Mouse (Mus musculus) CD8-positive naive resting alpha-beta T cell, adult 2 months (primary cell): Measurements from ENCODE around the gene Cav2.

Experiments used
- DNase-seq, 2 experiments: peaks; one replicate each; pipeline ENCODE4 v3.0.0; 2022; ENCODE audit warnings: low read depth in 2 of 2, low spot score in 2 of 2

Gene Cav2

GRCm38 (mm10) chr6:17280939-17281756 is at the start of gene Cav2:
Gene Cav2 (plus strand): TSS chr6:17281185.
- DNase-seq, result peak in 1 of 2 experiments; percentile 1

- DNase-seq, result no peak
These were observed 41.3 kb upstream of the Cav2 start for GRCm38 (mm10) chr6:17239693-17240092.

GRCm38 (mm10) chr6:17241013-17241412 is 40.0 kb upstream of the Cav2 start:
- DNase-seq, result no peak

GRCm38 (mm10) chr6:17246959-17247358 is 34.0 kb upstream of the Cav2 start:
- DNase-seq, result no peak

- no peak for DNase-seq
These were observed 33.3 kb upstream of the Cav2 start for GRCm38 (mm10) chr6:17247673-17248072.

- DNase-seq, result no peak
These were observed 32.7 kb upstream of the Cav2 start for GRCm38 (mm10) chr6:17248241-17248640.

GRCm38 (mm10) chr6:17251958-17252357 is 29.0 kb upstream of the Cav2 start:
- no peak for DNase-seq

DNA sequence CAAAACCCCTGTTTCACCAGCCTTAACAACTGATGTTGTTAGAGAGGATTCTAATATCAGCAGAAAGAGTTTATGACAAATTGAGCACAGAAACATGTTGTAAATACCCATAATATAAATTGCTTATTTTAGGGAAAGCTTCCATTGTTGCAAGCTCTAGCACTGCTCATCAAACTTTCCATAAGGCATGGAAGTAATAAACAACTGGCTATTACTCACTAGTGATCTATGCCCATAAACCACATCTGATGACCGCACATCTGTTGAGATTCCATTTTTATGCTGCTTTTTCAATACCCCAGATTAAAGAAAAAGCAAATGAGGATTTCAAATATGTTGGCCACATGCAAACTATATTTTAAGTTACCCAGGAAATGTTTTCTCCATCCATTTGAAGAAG is 22.8 kb upstream of the Cav2 start:
- DNase-seq, result no peak

DNA sequence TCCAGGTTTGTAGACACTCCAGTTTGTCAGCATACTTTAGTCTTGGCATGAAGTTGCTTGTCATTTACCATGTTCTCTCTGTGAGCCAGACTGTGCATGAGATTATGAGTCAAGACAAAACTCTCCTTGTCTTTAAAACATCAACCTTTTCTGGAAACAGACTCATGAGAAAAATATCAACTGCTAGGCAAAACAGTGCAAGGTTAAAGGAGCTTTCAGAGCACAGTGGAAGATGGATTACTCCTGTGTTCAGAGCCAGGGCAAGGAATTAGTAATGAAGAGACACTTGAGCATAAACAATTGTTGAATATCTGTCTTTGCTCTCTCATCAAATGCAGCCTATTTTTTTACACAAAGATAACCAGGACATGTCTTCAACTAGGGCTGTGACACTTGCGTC is 22.1 kb upstream of the Cav2 start:
- DNase-seq, result no peak

- DNase-seq, result no peak
These were observed 18.2 kb upstream of the Cav2 start for GRCm38 (mm10) chr6:17262786-17263185.

GRCm38 (mm10) chr6:17265043-17265442 is 15.9 kb upstream of the Cav2 start:
- DNase-seq, result no peak

DNA sequence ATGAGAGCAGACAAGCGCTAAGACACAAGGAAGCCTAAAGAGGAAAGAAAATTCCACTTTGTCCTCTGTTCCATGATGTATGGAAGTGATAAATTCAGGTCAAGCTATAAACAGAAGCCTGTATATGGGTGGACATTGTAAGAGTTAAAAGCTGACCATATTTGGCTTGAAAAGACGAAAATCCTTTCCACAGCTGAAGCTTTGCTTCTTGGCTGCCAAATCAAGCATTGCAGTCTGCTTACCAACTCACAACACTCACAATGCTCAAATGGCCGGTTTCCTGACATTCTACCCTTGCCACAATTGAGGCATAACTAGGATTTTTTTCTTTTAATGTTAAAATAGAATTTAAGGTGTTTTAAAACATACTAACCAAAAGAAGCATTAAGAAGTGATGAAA is 14.5 kb upstream of the Cav2 start:
- DNase-seq, result no peak

GRCm38 (mm10) chr6:17278366-17278765 is 2.6 kb upstream of the Cav2 start:
- no peak for DNase-seq

- no peak for DNase-seq
These were observed 740 bp downstream of the Cav2 start for GRCm38 (mm10) chr6:17281757-17282092.

- no peak for DNase-seq
These were observed 1.2 kb downstream of the Cav2 start for GRCm38 (mm10) chr6:17282159-17282558.

- no peak for DNase-seq
These were observed 2.8 kb downstream of the Cav2 start for GRCm38 (mm10) chr6:17283834-17284233.

DNA sequence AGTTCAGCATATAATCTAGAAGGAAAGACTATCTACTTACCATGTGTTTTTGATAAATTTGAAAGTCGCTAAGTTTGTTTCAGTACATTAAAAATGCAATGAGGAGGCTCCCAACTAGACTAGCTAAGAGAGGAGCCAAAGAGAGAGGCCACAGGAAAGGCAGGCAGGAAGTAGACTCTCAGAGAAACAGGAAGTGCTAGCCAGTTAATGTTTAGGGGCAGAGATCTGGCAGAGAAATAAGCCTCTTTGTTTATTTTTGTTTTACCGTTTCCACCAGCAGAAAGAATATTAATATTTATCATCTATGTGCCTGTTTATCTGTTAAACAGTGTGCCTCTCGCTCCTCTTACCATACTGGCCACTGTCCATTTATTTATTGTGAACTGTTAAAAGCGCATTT is 5.4 kb downstream of the Cav2 start:
- no peak for DNase-seq

- DNase-seq, result no peak
These were observed 14.1 kb downstream of the Cav2 start for GRCm38 (mm10) chr6:17295116-17295515.

DNA sequence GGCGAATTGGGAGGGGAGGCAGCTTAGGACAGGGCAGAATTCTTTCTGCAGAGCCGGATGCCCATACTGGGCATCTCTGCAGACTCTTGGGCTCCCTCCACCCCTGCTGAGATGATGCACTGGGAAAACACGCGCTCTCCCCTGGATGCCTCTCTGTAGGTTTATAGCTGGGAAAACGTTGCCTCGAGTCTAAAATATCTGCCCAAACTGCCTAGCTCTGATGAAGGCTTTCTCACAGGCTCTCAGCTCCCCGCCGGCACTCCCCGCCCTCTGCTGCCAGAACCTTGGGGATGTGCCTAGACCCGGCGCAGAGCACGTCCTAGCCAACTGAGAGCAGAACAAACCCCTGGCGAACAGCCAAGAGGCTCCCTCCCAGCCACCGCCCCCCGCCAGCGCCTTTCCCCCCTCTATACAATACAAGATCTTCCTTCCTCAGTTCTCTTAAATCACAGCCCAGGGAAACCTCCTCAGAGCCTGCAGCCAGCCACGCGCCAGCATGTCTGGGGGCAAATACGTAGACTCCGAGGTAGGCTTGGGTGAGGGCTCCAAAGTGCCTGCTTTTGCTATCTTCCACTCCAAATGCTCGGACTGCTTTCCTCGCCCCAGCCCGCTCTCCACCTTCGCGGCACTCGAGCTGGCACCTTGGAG is 25.1 kb downstream of the Cav2 start, which contains the start of gene Cav1:
Gene Cav1, plus strand, starts transcription at position 382 of the 648 bp plus-strand sequence.
- no peak for DNase-seq

DNA sequence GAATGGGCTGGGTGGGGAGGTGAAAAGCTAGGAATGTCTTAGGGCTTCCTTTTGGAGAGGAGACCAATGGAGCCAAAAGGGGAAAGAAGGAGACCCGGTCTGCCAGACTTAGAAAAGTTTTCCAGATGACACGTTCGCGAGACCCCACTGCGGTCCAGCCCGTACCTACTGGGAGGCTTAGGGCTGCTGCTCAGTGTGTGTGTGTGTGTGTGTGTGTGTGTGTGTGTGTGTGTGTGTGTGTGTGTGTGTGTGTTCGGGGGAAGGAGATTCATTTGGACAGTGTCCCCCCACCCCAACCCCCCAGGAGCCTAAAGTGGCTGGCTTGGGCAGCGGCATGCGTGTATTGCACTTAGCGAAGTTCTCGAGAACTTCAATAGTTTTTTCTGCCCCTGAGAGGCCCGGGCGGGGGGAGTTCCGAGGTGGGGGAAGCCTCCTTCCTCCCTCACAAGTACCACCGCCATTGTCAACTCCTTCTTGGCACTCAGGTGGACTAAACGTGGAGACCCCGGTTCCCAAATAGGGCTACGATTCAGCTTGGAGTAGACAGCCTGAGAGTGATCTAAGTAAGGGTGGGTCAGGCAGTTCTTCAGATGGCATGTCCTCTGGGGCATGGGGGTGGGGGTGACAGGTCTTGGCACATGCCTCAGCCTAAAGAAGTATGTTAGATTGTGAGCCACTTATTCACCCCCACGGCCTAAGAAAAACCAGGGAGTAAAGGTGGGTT is 25.8 kb downstream of the Cav2 start:
- no peak for DNase-seq

DNA sequence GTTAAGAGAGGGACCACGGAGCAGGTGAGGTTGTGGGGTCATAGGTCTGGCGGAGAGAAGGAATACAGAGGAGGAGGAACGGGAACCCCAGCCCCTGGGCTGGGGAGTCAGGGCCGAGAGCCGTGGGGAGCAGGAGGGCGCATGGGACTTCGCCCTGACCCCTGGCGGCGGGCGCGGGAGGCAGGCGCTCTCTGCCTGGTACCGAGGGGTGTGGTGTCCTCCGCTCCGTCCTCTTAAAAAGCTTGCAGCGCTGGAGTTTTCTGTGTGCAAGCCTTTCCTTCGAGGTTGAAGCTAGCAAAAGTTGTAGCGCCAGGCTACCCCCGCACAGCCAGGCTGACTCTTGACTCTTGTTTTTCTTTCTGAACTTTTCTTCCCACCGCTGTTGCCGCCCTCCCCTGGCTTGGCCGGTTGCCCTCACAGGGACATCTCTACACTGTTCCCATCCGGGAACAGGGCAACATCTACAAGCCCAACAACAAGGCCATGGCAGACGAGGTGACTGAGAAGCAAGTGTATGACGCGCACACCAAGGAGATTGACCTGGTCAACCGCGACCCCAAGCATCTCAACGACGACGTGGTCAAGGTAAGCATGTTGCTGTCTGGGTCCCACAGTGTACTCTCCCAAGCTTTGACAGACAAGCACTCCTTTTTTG is 26.6 kb downstream of the Cav2 start:
- DNase-seq, result no peak

GRCm38 (mm10) chr6:17308661-17309060 is 27.7 kb downstream of the Cav2 start:
- no peak for DNase-seq
